Mouse (Mus musculus) gastrocnemius, adult 8-10 months (tissue): Measurements from ENCODE around the gene Vwa2. TPM values are rescaled to one million over a fixed set of nuclear protein-coding genes. Genes with fewer than 3 reads are reported as not detected.

Experiments
- DNase-seq, 2 experiments: peaks; one replicate each; pipeline ENCODE4 v3.0.0; 2022; ENCODE audit warnings: low spot score in 2 of 2
- total RNA-seq, 4 experiments: library from RNA; stranded (reverse); gene quantifications; 2 replicates each; pipeline ENCODE4 v1.2.4; 2022

Gene Vwa2
- not detected for total RNA-seq

GRCm38 (mm10) chr19:56873816-56874600 lies at the start of gene Vwa2:
Gene Vwa2, plus strand, starts transcription at chr19:56874249.
- DNase-seq = no peak

GRCm38 (mm10) chr19:56826047-56826631 lies 47.9 kb upstream of the Vwa2 start, which contains the start of gene Tdrd1:
Gene Tdrd1, plus strand, starts transcription at chr19:56826209.
- no peak for DNase-seq

GRCm38 (mm10) chr19:56828305-56828704 lies 45.7 kb upstream of the Vwa2 start:
- DNase-seq = no peak

- DNase-seq = no peak
These were observed 44.8 kb upstream of the Vwa2 start for GRCm38 (mm10) chr19:56829267-56829666.

GRCm38 (mm10) chr19:56830163-56830562 lies 43.9 kb upstream of the Vwa2 start:
- no peak for DNase-seq

- no peak for DNase-seq
These were observed 38.7 kb upstream of the Vwa2 start for GRCm38 (mm10) chr19:56835340-56835739.

- no peak for DNase-seq
These were observed 34.9 kb upstream of the Vwa2 start for GRCm38 (mm10) chr19:56838942-56839706.

GRCm38 (mm10) chr19:56842974-56843373 lies 31.1 kb upstream of the Vwa2 start:
- DNase-seq = no peak

GRCm38 (mm10) chr19:56852590-56852989 lies 21.5 kb upstream of the Vwa2 start:
- DNase-seq = no peak

GRCm38 (mm10) chr19:56856455-56856854 lies 17.6 kb upstream of the Vwa2 start:
- DNase-seq = no peak

- DNase-seq = no peak
These were observed 6.3 kb upstream of the Vwa2 start for GRCm38 (mm10) chr19:56867701-56868100.

- DNase-seq = no peak
These were observed 709 bp downstream of the Vwa2 start for GRCm38 (mm10) chr19:56874601-56875315.

- no peak for DNase-seq
These were observed 3.3 kb downstream of the Vwa2 start for GRCm38 (mm10) chr19:56877364-56877763.

GRCm38 (mm10) chr19:56887879-56888278 lies 13.8 kb downstream of the Vwa2 start:
- DNase-seq = no peak

- no peak for DNase-seq
These were observed 14.6 kb downstream of the Vwa2 start for GRCm38 (mm10) chr19:56888654-56889053.

- no peak for DNase-seq
These were observed 17.4 kb downstream of the Vwa2 start for GRCm38 (mm10) chr19:56891438-56891837.

- DNase-seq = no peak
These were observed 18.5 kb downstream of the Vwa2 start for GRCm38 (mm10) chr19:56892586-56892985.

GRCm38 (mm10) chr19:56893326-56893725 lies 19.3 kb downstream of the Vwa2 start:
- no peak for DNase-seq

- no peak for DNase-seq
These were observed 23.6 kb downstream of the Vwa2 start for GRCm38 (mm10) chr19:56897654-56898053.

- DNase-seq = no peak
These were observed 30.0 kb downstream of the Vwa2 start for GRCm38 (mm10) chr19:56904095-56904494.

GRCm38 (mm10) chr19:56905395-56905794 lies 31.3 kb downstream of the Vwa2 start:
- DNase-seq = no peak

- no peak for DNase-seq
These were observed 33.8 kb downstream of the Vwa2 start for GRCm38 (mm10) chr19:56907850-56908249.
